Mouse (Mus musculus): ENCODE measurements around the gene Hist1h2af.

Hist1h2af gene

DNA sequence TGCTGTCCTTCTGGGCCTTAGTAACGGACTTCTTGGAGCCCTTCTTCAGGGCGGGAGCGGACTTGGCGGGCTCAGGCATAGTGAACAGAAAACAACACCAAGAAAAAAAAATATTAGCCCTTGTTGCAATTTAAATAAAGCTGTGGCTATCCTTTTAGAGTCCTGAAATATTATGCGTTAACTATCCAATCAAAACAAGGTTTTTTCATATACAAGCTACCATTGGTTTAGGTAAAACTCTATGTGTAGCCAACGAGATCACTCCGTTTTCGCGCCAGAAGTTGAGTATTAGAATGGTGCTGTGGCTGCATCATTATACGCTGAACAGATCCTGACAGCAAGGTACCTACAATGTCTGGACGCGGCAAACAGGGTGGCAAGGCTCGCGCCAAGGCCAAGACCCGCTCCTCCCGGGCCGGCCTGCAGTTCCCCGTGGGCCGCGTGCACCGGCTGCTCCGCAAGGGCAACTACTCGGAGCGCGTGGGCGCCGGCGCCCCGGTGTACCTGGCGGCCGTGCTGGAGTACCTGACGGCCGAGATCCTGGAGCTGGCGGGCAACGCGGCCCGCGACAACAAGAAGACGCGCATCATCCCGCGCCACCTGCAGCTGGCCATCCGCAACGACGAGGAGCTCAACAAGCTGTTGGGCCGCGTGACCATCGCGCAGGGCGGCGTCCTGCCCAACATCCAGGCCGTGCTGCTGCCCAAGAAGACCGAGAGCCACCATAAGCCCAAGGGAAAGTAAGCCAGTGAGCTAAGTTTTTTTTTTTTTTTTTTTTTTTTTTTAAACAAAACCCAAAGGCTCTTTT lies at the start of gene Hist1h2af:
Hist1h2af (plus strand) TSS at position 347 of the 808 bp plus-strand sequence.
- in situ Hi-C loops (cut with MboI, MseI) = loop anchor here (5.0 kb wide), 1 partner anchor 1496 kb away; the partner anchor contains the start of genes Hist1h2ah and Hist1h2bk

DNA sequence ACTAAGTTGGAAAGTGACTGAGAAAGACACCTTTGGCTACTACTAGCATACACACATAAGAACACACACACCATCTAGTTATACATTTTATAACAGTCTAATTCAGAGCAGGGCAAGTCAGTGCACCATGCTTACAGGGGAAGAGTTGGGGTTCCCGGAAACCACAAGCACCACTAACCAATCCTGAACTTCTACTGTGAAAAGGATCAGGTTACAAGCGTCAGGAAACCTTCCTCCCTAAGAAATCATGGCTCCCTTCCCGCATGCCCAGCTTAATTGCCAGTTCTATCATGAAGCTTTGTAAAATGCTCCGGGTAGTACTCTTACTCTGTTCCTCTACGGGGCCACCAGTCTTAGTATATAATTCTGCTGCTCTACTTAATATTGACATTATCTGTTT lies 48.4 kb upstream of the Hist1h2af start:
- in situ Hi-C loops (cut with MboI, MseI) = no loop called here

DNA sequence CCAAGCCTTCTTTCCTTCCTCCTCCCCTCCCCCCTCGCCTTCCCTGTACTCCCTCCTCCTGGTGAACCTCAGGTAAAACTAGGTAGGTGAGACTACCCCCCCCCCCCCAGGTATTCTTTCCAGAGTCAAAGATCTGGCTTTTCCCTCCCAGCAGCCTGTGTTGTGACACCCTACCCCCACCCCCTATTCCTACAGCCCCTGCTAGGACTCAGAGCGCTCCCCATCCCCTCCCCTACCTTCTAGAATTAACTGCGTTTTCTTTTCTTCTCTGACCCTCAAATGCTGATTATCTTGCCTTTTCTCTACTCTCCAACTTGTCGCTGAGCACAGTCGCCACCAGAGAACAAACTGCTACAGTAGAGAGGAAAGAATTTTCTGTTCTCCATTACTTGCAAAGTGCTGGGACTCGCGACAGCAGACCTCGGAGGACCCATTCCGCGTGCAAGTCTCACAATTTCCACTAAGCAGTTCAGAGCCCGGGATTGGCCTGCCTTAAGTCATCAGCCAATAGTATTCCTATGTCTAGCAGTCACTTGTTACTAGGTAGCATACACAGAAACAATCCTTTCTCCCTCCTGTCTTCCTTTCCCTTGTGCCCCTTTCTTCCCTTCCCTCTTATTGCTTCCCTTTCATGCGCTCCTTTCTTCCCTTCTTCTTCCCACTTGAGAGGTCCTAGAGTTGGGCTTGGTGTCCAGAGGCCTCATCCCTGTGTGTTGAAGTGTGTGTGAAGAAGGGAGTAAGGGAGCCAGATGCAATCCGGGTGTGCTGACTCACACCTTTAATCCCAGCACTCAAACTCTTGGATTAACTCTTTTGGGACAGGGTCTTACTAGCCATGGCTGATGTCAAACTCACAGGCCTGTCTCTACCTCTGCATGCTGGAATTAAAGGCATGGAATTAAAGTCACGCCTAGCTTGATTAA lies 45.0 kb upstream of the Hist1h2af start, which contains the start of gene Btn2a2:
Btn2a2 (minus strand) TSS at position 458 of the 923 bp plus-strand sequence.
- in situ Hi-C loops (cut with MboI, MseI) = no loop called here

DNA sequence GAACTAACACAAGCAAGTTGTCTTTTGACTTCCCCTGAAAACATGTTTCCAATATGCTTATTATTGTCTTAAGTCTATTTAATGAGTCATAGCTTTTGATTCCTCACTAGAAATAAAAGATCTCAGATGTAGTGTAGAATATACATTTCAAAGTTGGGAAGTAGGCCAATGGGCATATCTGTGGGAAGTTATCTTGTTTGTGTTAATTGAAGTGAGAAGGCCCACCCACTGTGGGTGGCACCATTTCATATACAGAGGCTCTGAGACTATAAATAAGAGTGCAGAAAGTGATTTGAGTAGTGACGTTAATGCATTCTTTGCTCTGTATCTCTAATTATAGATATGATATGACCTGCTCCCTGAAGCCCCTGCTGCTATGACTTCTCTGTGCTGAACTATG lies 42.8 kb upstream of the Hist1h2af start:
- in situ Hi-C loops (cut with MboI, MseI) = no loop called here

DNA sequence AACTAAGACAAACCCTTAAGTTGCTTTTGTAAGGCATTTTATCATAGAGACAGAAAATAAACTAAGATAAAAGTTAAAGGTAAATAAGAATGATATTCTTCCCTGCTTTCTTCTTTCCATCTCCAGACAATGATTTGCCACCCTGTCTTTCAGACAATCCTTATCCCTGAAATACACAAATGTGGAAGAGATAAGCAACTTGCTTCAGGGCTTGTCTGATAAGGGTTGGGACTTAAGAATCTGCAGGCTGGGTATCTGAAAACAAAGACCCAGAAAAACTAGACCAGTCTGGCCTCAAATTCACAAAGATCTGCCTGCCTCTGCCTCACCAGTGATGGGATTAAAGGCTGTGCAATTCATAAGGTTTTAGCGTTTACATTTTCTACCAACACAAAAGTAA lies 42.4 kb upstream of the Hist1h2af start:
- in situ Hi-C loops (cut with MboI, MseI) = no loop called here

DNA sequence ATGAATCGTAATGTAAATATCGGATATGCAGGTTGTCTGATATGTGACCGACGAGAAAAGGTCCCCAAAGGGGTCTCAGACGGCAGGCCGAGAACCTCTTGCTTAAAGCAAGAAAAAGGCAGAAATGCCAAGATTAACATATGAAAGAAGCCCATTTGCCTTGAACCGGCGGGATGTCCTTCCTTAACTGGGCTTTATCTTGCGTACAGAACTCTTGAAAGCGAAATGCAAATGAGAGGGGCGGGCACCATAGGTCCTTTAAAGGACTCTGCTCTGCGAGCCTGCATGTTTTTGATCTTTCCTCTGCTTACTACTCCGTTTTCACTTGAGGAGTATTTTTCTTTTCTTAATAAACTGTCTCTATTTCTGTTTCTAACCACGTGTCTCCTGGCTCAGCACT lies 41.7 kb upstream of the Hist1h2af start:
- in situ Hi-C loops (cut with MboI, MseI) = no loop called here

DNA sequence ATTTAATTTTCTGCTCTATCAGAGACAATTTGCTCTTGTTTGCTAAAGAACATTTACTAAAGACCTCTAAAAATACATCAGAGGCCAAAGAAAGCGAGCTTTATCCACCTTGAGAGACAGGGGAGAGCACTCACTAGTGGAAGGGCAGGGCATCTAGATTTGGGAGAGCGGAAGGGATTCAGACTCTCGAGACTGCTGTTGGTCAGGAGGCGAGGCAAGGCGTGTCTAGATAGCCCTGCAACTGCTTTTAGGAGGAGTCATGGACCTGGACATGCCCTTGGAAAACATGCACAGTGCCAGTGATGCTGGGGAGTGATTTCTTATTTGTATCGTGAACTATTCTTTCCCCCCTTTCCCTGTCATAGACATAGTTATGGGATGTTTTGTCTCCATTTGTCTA lies 38.2 kb upstream of the Hist1h2af start:
- in situ Hi-C loops (cut with MboI, MseI) = loop anchor here (5.0 kb wide), 1 partner anchor 33 kb away; no protein-coding TSS in a partner anchor

DNA sequence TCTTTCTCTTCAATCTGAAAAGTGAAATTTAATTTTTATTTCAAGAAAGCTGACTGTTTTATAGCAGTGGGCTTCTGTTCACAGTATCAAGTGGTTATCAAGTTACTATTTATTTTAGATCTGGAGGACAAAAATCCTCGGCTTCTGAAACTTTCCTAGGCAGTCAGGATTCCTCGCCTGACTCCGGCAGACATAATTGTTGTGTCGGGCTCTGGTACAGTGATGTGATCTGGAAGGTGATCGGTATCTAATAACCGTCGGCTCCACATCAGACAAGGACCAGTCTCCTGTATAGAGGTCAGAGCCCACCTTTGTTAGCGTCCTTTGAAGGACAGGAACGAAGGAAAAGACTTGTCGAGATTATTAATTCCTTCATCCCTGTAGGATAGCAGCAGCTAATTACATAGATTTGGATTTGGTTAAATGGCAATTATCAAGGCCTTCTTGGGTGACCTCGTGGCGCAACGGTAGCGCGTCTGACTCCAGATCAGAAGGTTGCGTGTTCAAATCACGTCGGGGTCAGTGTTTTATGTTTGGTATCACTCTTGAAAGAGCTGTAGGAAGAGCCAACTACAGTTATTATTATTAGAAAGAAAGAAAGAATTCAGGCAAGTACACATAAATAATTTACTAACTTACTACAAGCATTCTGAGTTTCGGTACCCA lies 35.9 kb upstream of the Hist1h2af start:
- in situ Hi-C loops (cut with MboI, MseI) = loop anchor here (5.0 kb wide), 1 partner anchor 35 kb away; no protein-coding TSS in a partner anchor

DNA sequence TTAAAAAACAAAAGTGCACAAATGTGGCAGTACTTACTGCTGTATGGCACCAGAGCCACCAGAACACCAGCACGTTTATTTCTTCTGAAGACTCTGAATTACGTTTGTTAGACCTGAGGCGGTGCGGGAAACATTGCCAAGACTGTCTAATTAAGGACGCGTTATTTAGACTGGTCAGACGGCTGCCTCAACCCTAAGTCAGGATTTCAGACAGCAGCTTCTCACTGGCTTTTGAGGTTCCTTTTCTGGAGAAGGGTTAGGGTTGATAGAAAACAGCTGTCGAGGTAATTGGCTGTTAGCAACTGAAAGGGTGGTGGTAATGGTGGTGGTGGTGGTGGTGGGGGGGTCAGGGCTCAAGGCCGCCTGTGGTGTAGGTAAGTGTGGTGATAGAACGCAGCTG lies 35.1 kb upstream of the Hist1h2af start:
- in situ Hi-C loops (cut with MboI, MseI) = loop anchor here (5.0 kb wide), 1 partner anchor 36 kb away; no protein-coding TSS in a partner anchor

DNA sequence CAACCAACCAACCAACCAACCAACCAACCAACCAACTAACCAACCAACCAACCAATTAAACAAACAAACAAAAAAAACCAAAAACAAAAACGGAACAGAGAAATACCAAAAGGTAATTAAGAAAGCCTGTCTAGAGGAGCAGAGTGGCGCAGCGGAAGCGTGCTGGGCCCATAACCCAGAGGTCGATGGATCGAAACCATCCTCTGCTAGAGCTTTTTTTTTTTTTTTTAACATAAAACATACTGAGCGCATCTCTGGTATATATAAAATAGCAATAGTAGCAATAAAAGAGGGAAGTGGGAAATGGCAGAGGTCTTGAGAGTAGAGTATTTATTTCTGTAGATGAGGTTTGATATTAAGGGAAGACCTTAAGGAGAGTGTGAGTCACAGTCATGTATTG lies 33.8 kb upstream of the Hist1h2af start:
- in situ Hi-C loops (cut with MboI, MseI) = loop anchor here (5.0 kb wide), 1 partner anchor 38 kb away; no protein-coding TSS in a partner anchor

DNA sequence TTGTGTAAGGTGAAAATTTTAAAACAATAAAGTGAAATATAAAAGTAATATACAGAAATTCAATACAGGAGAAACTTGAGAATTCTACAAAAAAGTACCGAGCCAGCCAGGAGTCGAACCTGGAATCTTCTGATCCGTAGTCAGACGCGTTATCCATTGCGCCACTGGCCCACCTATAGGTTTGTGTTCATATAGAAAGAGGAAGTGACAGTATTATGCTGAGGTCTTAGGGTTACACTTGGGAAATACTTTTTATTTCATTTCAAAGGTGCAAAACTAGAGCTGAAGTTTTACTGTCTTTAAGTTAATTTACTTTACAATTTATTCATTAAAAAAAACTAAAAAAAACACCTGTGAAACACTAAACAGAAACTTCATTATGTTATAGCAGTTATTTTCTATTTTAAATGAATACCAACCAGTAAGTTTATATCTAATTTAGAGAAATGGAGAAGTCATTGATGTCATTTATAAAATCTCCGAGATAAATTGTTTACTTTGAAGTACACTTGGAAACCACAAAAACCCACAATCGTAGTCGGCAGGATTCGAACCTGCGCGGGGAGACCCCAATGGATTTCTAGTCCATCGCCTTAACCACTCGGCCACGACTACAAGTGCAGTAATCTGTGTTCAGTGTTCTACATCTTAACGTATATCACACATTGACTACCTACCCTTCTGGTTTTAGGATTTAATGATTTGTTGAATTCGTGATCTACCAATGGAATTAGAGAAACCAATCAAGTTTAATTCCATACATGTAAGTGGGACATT lies 33.1 kb upstream of the Hist1h2af start:
- in situ Hi-C loops (cut with MboI, MseI) = no loop called here

DNA sequence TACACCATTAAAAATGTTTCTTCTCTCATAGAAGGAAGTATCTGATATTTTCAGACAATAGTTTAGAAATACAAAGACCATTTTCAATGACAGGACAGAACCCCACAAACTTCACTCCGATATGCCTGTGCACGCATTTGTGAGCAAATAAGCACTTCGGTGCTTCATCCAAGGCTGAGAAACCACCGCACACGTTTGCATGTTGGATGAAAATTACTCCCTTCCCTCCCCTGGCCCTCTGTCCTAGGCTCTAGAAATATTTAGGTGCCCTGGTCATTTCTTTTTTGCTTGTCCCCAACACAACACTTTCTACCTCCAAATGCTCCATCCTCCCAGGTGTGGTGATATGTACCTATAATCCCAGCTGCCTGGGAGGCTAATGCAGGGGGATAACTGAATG lies 32.2 kb upstream of the Hist1h2af start:
- in situ Hi-C loops (cut with MboI, MseI) = no loop called here

DNA sequence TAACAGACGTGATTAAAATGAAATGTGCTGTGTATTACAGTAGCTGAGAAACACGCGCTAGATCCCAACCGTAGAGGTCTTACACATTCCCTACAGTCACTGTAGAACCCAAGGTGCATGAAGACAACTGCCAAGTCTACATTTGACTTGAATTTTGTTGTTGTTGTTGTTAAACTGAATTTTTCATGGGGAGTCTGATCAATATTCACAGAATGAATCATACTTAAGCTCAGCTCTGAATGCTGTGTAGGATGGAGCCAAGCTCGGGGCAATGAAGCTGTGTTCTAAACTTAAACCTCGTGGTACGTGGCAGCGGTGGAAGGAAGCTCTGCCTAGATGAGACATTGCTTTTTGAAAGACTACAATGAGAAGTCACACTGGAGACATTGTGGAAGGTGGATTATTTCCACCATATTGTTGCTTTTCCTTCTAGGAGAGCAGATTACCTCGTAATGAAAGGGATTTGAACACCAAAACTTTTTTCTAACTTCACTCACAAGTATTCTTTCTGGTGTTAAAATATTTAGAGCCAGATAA lies 31.6 kb upstream of the Hist1h2af start:
- in situ Hi-C loops (cut with MboI, MseI) = no loop called here

DNA sequence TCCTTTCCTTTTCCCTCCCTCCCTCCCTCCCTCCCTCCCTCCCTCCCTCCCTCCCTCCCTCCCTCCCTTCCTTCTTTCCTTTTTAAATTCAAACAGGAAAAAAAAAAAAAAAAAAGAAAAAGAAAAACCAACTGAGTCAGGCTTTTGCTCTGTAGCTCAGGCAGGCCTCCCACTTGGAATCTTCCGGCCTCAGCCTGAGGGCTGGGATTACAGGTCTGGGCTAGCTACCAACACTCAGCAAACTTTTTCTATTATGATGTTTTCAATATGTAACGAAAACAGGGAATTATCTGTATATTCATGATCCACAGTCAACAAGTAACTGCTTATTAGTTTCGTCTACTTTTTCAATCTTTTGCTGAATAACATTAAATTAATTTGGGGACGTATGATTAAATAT lies 30.8 kb upstream of the Hist1h2af start:
- in situ Hi-C loops (cut with MboI, MseI) = no loop called here

DNA sequence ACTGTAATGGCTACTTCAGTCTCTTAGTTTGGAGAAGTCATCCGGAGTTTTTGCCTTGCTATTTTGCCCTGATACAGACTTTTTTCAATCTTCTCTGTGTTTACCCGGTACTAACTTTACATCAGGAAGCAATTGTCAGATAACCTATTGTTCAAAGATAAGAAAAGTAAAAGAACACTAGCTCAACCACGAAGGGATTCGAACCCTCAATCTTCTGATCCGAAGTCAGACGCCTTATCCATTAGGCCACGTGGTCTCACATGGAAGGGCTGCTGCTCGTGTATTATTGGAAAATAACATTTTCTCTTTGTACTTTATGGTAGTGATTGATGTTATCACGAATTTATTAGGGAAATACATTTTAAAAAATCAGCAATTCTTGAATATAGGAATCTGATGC lies 29.9 kb upstream of the Hist1h2af start:
- in situ Hi-C loops (cut with MboI, MseI) = no loop called here

DNA sequence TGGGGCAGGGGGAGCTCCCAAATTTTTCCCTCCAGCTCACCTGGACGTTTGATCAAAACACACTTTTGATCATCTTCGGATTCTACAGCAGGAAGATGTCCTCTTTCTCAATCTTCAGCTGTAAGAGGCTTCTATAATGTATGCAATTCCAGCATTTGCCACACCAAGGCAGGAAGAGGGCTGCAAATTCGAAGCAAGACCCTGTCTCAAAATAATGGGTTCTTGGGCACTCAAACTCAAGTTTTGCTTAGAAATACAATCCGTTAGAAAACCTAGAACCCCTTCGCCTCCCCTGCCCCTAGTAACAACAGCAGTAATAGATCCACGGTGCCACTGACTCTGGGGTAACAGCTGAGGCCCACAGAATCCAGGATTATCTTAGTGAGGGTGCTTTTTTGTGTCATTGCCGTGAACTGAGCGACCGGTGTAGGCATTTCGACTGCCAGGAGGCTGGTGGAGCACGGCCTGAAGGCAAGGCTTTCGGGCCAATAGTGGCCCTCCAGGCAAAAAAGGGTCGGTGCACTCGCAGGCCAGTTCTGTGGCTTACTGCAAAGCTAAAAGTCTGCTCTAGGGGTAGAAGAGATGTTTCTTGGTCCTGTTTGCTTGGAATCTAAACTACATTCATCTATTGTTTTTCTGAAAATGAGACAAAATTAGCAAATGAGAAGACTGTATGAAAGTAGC lies 27.9 kb upstream of the Hist1h2af start:
- in situ Hi-C loops (cut with MboI, MseI) = loop anchor here (5.0 kb wide), 1 partner anchor 1579 kb away; no protein-coding TSS in a partner anchor

DNA sequence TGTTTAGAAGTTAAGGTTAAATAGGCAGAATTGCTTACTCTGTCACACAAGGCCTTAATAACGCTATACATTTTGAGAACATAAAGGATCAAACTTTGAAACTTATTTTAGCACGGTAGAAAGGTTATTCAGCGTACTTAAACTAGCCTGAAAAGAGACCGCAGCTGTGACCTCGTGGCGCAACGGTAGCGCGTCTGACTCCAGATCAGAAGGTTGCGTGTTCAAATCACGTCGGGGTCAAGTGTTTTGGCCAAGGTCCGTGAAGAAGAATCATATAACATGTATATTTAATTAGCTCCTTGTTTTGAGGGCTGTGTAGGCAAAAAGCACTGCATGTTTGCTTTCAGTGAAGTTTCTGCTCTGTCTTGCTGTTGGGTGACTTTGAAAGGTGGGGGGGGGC lies 27.4 kb upstream of the Hist1h2af start:
- in situ Hi-C loops (cut with MboI, MseI) = loop anchor here (5.0 kb wide), 1 partner anchor 1579 kb away; no protein-coding TSS in a partner anchor

DNA sequence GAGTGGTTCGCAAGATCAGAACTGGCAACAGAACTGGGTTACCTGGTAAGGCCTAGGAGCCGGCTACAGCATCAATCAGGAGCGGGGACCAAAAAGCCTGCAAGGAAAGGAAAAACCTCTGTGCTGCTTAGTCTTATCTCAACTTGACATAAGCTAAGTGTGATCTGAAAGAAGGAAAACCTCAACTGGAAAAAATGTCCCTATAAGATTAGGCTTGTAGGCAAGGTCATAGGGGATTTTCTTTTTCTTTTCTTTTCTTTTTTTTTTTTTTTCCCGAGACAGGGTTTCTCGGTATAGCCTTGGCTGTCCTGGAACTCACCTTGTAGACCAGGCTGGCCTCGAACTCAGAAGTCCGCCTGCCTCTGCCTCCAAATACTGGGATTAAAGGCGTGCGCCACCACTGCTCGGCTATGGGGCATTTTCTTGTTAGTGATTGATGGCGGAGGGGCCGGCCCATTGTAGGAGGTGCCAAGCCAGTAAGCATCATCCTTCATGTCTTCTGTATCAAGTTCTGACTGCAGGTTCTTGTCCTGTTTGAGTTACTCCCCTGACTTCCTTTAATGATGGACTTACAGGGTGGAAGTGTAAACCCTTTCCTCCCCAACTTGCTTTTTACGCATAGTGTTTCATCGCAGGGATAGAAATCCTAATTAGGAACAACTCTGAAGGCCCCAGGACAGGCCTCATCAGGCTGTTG lies 26.7 kb upstream of the Hist1h2af start:
- in situ Hi-C loops (cut with MboI, MseI) = loop anchor here (5.0 kb wide), 1 partner anchor 1580 kb away; no protein-coding TSS in a partner anchor

DNA sequence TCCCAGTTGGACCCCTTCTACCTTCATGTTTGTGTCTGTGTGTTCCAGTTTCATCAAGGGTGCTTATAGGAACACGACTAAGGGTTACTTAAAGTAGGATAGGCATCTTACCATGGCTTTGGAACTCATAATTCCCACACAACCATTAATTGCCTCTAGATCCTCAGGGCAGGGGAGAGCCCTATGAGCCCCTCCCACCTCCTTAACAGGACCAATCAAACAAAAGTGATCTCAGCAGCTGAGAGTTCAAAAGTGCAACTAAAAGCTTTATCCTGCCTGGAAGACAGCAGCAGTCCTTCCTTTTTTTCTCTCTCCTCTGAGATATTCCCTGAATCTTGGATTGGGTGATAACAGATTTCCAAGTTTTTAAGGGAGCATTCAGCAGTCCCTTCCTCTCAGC lies 23.6 kb upstream of the Hist1h2af start:
- in situ Hi-C loops (cut with MboI, MseI) = no loop called here
